Mouse (Mus musculus): ENCODE measurements around the gene Gls2. TPM values are rescaled to one million over a fixed set of nuclear protein-coding genes. Genes with fewer than 3 reads are reported as not detected.

Gls2 gene
- polyA plus RNA-seq, 1 experiment: not detected

GRCm38 (mm10) chr10:128239140-128239539 is 44.9 kb downstream of the Gls2 start:
- peaks cover 85% of the 10 kb centered on the region for H3K36me3 ChIP-seq (ENCODE audit: control insufficient read depth)
- no peak for TF ChIP-seq GATA1 (IDR thresholded peaks at IDR 0.05; ENCODE audit: low read length)
- no peak for TF ChIP-seq TAL1 (IDR thresholded peaks at IDR 0.05; ENCODE audit: low read length)

GRCm38 (mm10) chr10:128240131-128240530 is 45.9 kb downstream of the Gls2 start:
- no peak overlapping the region for H3K4me3 ChIP-seq (replicated peaks)
- no peaks in the 10 kb centered on the region for H3K9me3 ChIP-seq (ENCODE audit: control insufficient read depth, low read length)
- H3K27me3 ChIP-seq (ENCODE audit: control insufficient read depth): no peaks in the 10 kb centered on the region
- TF ChIP-seq GATA1 (IDR thresholded peaks at IDR 0.05; ENCODE audit: low read length): no peak
- no peak for TF ChIP-seq TAL1 (IDR thresholded peaks at IDR 0.05; ENCODE audit: low read length)
- peaks cover 31% of the 10 kb centered on the region for H3K4me1 ChIP-seq (ENCODE audit: control insufficient read depth)
- peaks cover 86% of the 10 kb centered on the region for H3K36me3 ChIP-seq (ENCODE audit: control insufficient read depth)

More at GRCm38 (mm10) chr10:128239140-128239539, 44.9 kb downstream of the Gls2 start:
- H3K4me1 ChIP-seq (ENCODE audit: control insufficient read depth): peaks cover 37% of the 10 kb centered on the region
- H3K9me3 ChIP-seq (ENCODE audit: control insufficient read depth, low read length): no peaks in the 10 kb centered on the region
- no peak overlapping the region for H3K4me3 ChIP-seq (replicated peaks)
- H3K27me3 ChIP-seq (ENCODE audit: control insufficient read depth): no peaks in the 10 kb centered on the region

- TF ChIP-seq TAL1 (IDR thresholded peaks at IDR 0.05; ENCODE audit: low read length) (no peak), GATA1 (IDR thresholded peaks at IDR 0.05; ENCODE audit: low read length) (no peak)
- peaks cover 16% of the 10 kb centered on the region for H3K4me1 ChIP-seq (ENCODE audit: control insufficient read depth)
- no peaks in the 10 kb centered on the region for H3K27me3 ChIP-seq (ENCODE audit: control insufficient read depth)
- no peaks in the 10 kb centered on the region for H3K9me3 ChIP-seq (ENCODE audit: control insufficient read depth, low read length)
- H3K4me3 ChIP-seq (replicated peaks): no peak overlapping the region
- H3K36me3 ChIP-seq (ENCODE audit: control insufficient read depth): peaks cover 96% of the 10 kb centered on the region
Observed at GRCm38 (mm10) chr10:128243252-128243651, 49.0 kb downstream of the Gls2 start.

- no peak overlapping the region for H3K4me3 ChIP-seq (replicated peaks)
- peaks cover 100% of the 10 kb centered on the region for H3K36me3 ChIP-seq (ENCODE audit: control insufficient read depth)
- TF ChIP-seq GATA1 (IDR thresholded peaks at IDR 0.05; ENCODE audit: low read length): no peak
- TF ChIP-seq TAL1 (IDR thresholded peaks at IDR 0.05; ENCODE audit: low read length): no peak
- H3K4me1 ChIP-seq (ENCODE audit: control insufficient read depth): peaks cover 11% of the 10 kb centered on the region
- no peaks in the 10 kb centered on the region for H3K9me3 ChIP-seq (ENCODE audit: control insufficient read depth, low read length)
- H3K27me3 ChIP-seq (ENCODE audit: control insufficient read depth): no peaks in the 10 kb centered on the region
Observed at GRCm38 (mm10) chr10:128244121-128244520, 49.9 kb downstream of the Gls2 start.

- Histone ChIP-seq H3K4me1 (ENCODE audit: control insufficient read depth) (no peaks in the 10 kb centered on the region), H3K36me3 (ENCODE audit: control insufficient read depth) (peaks cover 100% of the 10 kb centered on the region), H3K9me3 (ENCODE audit: control insufficient read depth, low read length) (no peaks in the 10 kb centered on the region), H3K27me3 (ENCODE audit: control insufficient read depth) (no peaks in the 10 kb centered on the region), H3K4me3 (replicated peaks) (no peak overlapping the region)
- TF ChIP-seq TAL1 (IDR thresholded peaks at IDR 0.05; ENCODE audit: low read length) (no peak), GATA1 (IDR thresholded peaks at IDR 0.05; ENCODE audit: low read length) (no peak)
Observed at GRCm38 (mm10) chr10:128247020-128247732, 52.9 kb downstream of the Gls2 start.

- peaks cover 79% of the 10 kb centered on the region for H3K36me3 ChIP-seq (ENCODE audit: control insufficient read depth)
- no peak overlapping the region for H3K4me3 ChIP-seq (replicated peaks)
- H3K27me3 ChIP-seq (ENCODE audit: control insufficient read depth): no peaks in the 10 kb centered on the region
- H3K4me1 ChIP-seq (ENCODE audit: control insufficient read depth): no peaks in the 10 kb centered on the region
- TF ChIP-seq TAL1 (IDR thresholded peaks at IDR 0.05; ENCODE audit: low read length): no peak
- no peak for TF ChIP-seq GATA1 (IDR thresholded peaks at IDR 0.05; ENCODE audit: low read length)
- no peaks in the 10 kb centered on the region for H3K9me3 ChIP-seq (ENCODE audit: control insufficient read depth, low read length)
Observed at GRCm38 (mm10) chr10:128250565-128250964, 56.3 kb downstream of the Gls2 start.

- H3K4me1 ChIP-seq (ENCODE audit: control insufficient read depth): no peaks in the 10 kb centered on the region
- peaks cover 47% of the 10 kb centered on the region for H3K36me3 ChIP-seq (ENCODE audit: control insufficient read depth)
- TF ChIP-seq GATA1 (IDR thresholded peaks at IDR 0.05; ENCODE audit: low read length): no peak
- TF ChIP-seq TAL1 (IDR thresholded peaks at IDR 0.05; ENCODE audit: low read length): no peak
- no peak within 1 kb of the TSS for H3K4me3 ChIP-seq (replicated peaks)
- no peaks in the 10 kb centered on the region for H3K9me3 ChIP-seq (ENCODE audit: control insufficient read depth, low read length)
- no peaks in the 10 kb centered on the region for H3K27me3 ChIP-seq (ENCODE audit: control insufficient read depth)
Observed at GRCm38 (mm10) chr10:128253677-128254255, 59.5 kb downstream of the Gls2 start, which contains the start of gene Apon. Gene Apon (plus strand): TSS chr10:128254096.

- TF ChIP-seq GATA1 (IDR thresholded peaks at IDR 0.05; ENCODE audit: low read length) (no peak), TAL1 (IDR thresholded peaks at IDR 0.05; ENCODE audit: low read length) (no peak)
- H3K27me3 ChIP-seq (ENCODE audit: control insufficient read depth): no peaks in the 10 kb centered on the region
- no peaks in the 10 kb centered on the region for H3K9me3 ChIP-seq (ENCODE audit: control insufficient read depth, low read length)
- no peak overlapping the region for H3K4me3 ChIP-seq (replicated peaks)
- H3K36me3 ChIP-seq (ENCODE audit: control insufficient read depth): peaks cover 25% of the 10 kb centered on the region
- no peaks in the 10 kb centered on the region; the same call in 1 of the 2 replicates for H3K4me1 ChIP-seq (ENCODE audit: control insufficient read depth)
Observed at GRCm38 (mm10) chr10:128255925-128256324, 61.7 kb downstream of the Gls2 start.

GRCm38 (mm10) chr10:128256328-128256727 is 62.1 kb downstream of the Gls2 start:
- H3K4me3 ChIP-seq (replicated peaks): no peak overlapping the region
- TF ChIP-seq TAL1 (IDR thresholded peaks at IDR 0.05; ENCODE audit: low read length): no peak
- no peak for TF ChIP-seq GATA1 (IDR thresholded peaks at IDR 0.05; ENCODE audit: low read length)
- H3K4me1 ChIP-seq (ENCODE audit: control insufficient read depth): no peaks in the 10 kb centered on the region; the same call in 1 of the 2 replicates
- no peaks in the 10 kb centered on the region for H3K27me3 ChIP-seq (ENCODE audit: control insufficient read depth)
- no peaks in the 10 kb centered on the region for H3K9me3 ChIP-seq (ENCODE audit: control insufficient read depth, low read length)
- peaks cover 21% of the 10 kb centered on the region for H3K36me3 ChIP-seq (ENCODE audit: control insufficient read depth)

All from erythroblast, embryonic 14.5 days (primary cell).